Mouse (Mus musculus): ENCODE measurements around the gene Caln1.

GRCm38 (mm10) chr5:130386418-130386817 lies 17.2 kb downstream of the Caln1 start:
- TF ChIP-seq GATA1 (IDR thresholded peaks at IDR 0.05; ENCODE audit: borderline replicate concordance, low read length) (no peak), FLI1 (IDR thresholded peaks at IDR 0.05; ENCODE audit: low read length) (no peak)

Data from megakaryocyte, embryonic 14.5 days (primary cell).